Mouse (Mus musculus): ENCODE measurements around the gene Gdpd3.

DNA sequence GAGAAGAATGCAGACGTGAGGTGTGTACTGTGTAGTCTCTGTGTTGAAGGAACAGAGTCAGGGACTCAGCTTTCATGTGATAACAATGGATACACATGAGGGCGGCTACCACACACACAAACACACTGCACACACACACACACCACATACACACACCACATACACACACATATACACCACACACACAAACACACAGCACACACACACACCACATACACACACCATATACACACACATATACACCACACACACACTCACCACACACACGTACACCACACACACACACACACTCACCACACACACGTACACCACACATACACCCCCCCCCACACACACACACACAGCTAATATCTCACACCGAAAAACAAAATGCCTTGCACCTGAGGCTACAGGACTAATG is 24.7 kb upstream of the Gdpd3 start:
- no peak for TF ChIP-seq POLR2A (IDR thresholded peaks at IDR 0.05; ENCODE audit: insufficient read depth, low read length)
- TF ChIP-seq CTCF (IDR thresholded peaks at IDR 0.05; ENCODE audit: low read depth, low read length), result no peak
- no peak for TF ChIP-seq EP300 (IDR thresholded peaks at IDR 0.05; ENCODE audit: insufficient read depth, low read depth, low read length)
